Mouse (Mus musculus) large intestine, adult 2 months (tissue): ENCODE data around the gene Cep63. TPM values are rescaled to one million over a fixed set of nuclear protein-coding genes. Genes with fewer than 3 reads are reported as not detected.
A peak's percentile ranks its signal among the peaks of the same experiment; 100 is the strongest.

Experiments used
- DNase-seq: peaks from one replicate; pipeline ENCODE4 v3.0.0-alpha.2; 2012; ENCODE audit warnings: low read depth, low spot score
- WGBS: fragments of 180-500 bp; shearing (Covaris S2); methylation state at CpG from one replicate; pipeline ENCODE4 v1.1.7; 2018; 5-methylcytosine and 5-hydroxymethylcytosine counted together
- polyA plus RNA-seq: library from polyadenylated mRNA; depleted of rRNA; stranded (reverse); fragments of >200 nt; gene quantifications from 2 replicates; pipeline ENCODE4 v1.2.3, GENCODE M21; 2012; rRNA removed

Gene Cep63
- polyA plus RNA-seq, result 1.8 and 2.7 TPM in 2 replicates

- peak; percentile 93 for DNase-seq
- under 1% methylated on average over 84 of the region's 84 CpGs for WGBS
These were observed at the start of gene Cep63, which contains the start of gene Anapc13 for GRCm38 (mm10) chr9:102625983-102626838. Gene Cep63 (minus strand): TSS chr9:102626534. Gene Anapc13 (plus strand): TSS chr9:102626296.

GRCm38 (mm10) chr9:102675922-102676321 lies 49.6 kb upstream of the Cep63 start:
- DNase-seq, result no peak
- 69% methylated on average over 5 of the region's 5 CpGs for WGBS

- DNase-seq, result no peak
- 70% methylated on average over 7 of the region's 7 CpGs for WGBS
These were observed 47.0 kb upstream of the Cep63 start for GRCm38 (mm10) chr9:102673381-102673780.

- no peak for DNase-seq
- WGBS, result 88% methylated on average over 12 of the region's 12 CpGs
These were observed 42.6 kb upstream of the Cep63 start for GRCm38 (mm10) chr9:102668906-102669305.

- DNase-seq, result no peak
- 51% methylated on average over 6 of the region's 6 CpGs for WGBS
These were observed 41.8 kb upstream of the Cep63 start for GRCm38 (mm10) chr9:102668115-102668514.

- peak; percentile 53 for DNase-seq
- WGBS, result 27% methylated on average over 8 of the region's 8 CpGs
These were observed 30.2 kb upstream of the Cep63 start for GRCm38 (mm10) chr9:102656355-102657095.

GRCm38 (mm10) chr9:102651199-102651720 lies 24.9 kb upstream of the Cep63 start:
- WGBS, result 56% methylated on average over 6 of the region's 6 CpGs

GRCm38 (mm10) chr9:102650637-102651036 lies 24.3 kb upstream of the Cep63 start:
- 54% methylated on average over 7 of the region's 7 CpGs for WGBS
- DNase-seq, result no peak

More at GRCm38 (mm10) chr9:102651199-102651720, 24.9 kb upstream of the Cep63 start:
- DNase-seq, result no peak

GRCm38 (mm10) chr9:102649917-102650527 lies 23.7 kb upstream of the Cep63 start:
- no peak for DNase-seq
- WGBS, result 50% methylated on average over 17 of the region's 17 CpGs

GRCm38 (mm10) chr9:102647010-102647409 lies 20.7 kb upstream of the Cep63 start:
- 79% methylated on average over 6 of the region's 6 CpGs for WGBS

GRCm38 (mm10) chr9:102645119-102645695 lies 18.9 kb upstream of the Cep63 start:
- DNase-seq, result no peak
- WGBS, result 85% methylated on average over 3 of the region's 3 CpGs

More at GRCm38 (mm10) chr9:102647010-102647409, 20.7 kb upstream of the Cep63 start:
- DNase-seq, result no peak

- DNase-seq, result no peak
- WGBS, result 12% methylated on average over 10 of the region's 10 CpGs
These were observed 17.3 kb upstream of the Cep63 start for GRCm38 (mm10) chr9:102643486-102644101.

- DNase-seq, result no peak
- 47% methylated on average over 8 of the region's 8 CpGs for WGBS
These were observed 16.7 kb upstream of the Cep63 start for GRCm38 (mm10) chr9:102643071-102643485.

GRCm38 (mm10) chr9:102641531-102641930 lies 15.2 kb upstream of the Cep63 start:
- DNase-seq, result no peak
- WGBS, result 75% methylated on average over 6 of the region's 6 CpGs

GRCm38 (mm10) chr9:102639510-102639909 lies 13.2 kb upstream of the Cep63 start:
- WGBS, result 78% methylated on average over 8 of the region's 8 CpGs
- DNase-seq, result no peak

GRCm38 (mm10) chr9:102638963-102639362 lies 12.6 kb upstream of the Cep63 start:
- no peak for DNase-seq
- 66% methylated on average over 7 of the region's 7 CpGs for WGBS

GRCm38 (mm10) chr9:102637115-102637514 lies 10.8 kb upstream of the Cep63 start:
- WGBS, result 32% methylated on average over 4 of the region's 4 CpGs
- no peak for DNase-seq

GRCm38 (mm10) chr9:102636553-102636952 lies 10.2 kb upstream of the Cep63 start:
- under 1% methylated on average over 4 of the region's 4 CpGs for WGBS
- DNase-seq, result no peak

- 74% methylated on average over 8 of the region's 8 CpGs for WGBS
- DNase-seq, result no peak
These were observed 8.1 kb upstream of the Cep63 start for GRCm38 (mm10) chr9:102634453-102634852.
